Mouse (Mus musculus) kidney, postnatal 4 days (tissue): Measurements from ENCODE around the gene Unkl.

Experiments used
- DNase-seq, 2 experiments: peaks; one replicate each; pipeline ENCODE4 v3.0.0; 2021; ENCODE audit warnings: mixed read lengths in 2 of 2

The Unkl gene

GRCm38 (mm10) chr17:25257804-25258261, 69.6 kb downstream of the Unkl start:
- DNase-seq: no peak

GRCm38 (mm10) chr17:25264453-25264852, 76.3 kb downstream of the Unkl start:
- DNase-seq: peak in 1 of 2 experiments; percentile 47

- DNase-seq: no peak
Measured at GRCm38 (mm10) chr17:25270795-25271335, 82.7 kb downstream of the Unkl start.

GRCm38 (mm10) chr17:25272326-25272725, 84.1 kb downstream of the Unkl start:
- peak in 1 of 2 experiments; percentile 51 for DNase-seq

- DNase-seq: peak; percentile 87 to 94
Measured at GRCm38 (mm10) chr17:25272951-25273705, 84.9 kb downstream of the Unkl start.

- DNase-seq: peak; percentile 94 to 96
Measured at GRCm38 (mm10) chr17:25273706-25274501, 85.7 kb downstream of the Unkl start.

GRCm38 (mm10) chr17:25274571-25275346, 86.6 kb downstream of the Unkl start, which contains the start of gene Ube2i:
TSS of gene Ube2i (minus strand) at chr17:25274622.
- no peak for DNase-seq

- DNase-seq: no peak
Measured at GRCm38 (mm10) chr17:25275833-25276232, 87.6 kb downstream of the Unkl start.

GRCm38 (mm10) chr17:25282133-25282532, 93.9 kb downstream of the Unkl start:
- DNase-seq: peak; percentile 60 to 78
